Mouse (Mus musculus): ENCODE results near the gene Anapc15. TPM values are rescaled to one million over a fixed set of nuclear protein-coding genes. Genes with fewer than 3 reads are reported as not detected.
A peak's percentile ranks its signal among the peaks of the same experiment; 100 is the strongest.
"Not testable (repeated sequence)": the region's sequence is repeated elsewhere in the genome, so short reads cannot be mapped to it uniquely, and the experiment has no call there.

Gene Anapc15
- polyA plus RNA-seq, 1 experiment from 2014 or later, result 75.5 TPM

- 0 out of 2 replicates have a peak overlapping the region, but pooled peaks have one; percentile 96 for H3K27ac ChIP-seq
- H3K27me3 ChIP-seq, result no peaks in the 10 kb centered on the region
- no peak for ATAC-seq (ENCODE audit: insufficient number of reproducible peaks, insufficient read depth, low FRiP score, low TSS enrichment)
- H3K4me1 ChIP-seq, result peaks cover 12% of the 10 kb centered on the region
- peak overlapping the region; percentile 76 for H3K4me3 ChIP-seq
- no peaks in the 10 kb centered on the region for H3K9me3 ChIP-seq
- WGBS, result 77% methylated on average over 8 of the region's 8 CpGs
- H3K4me2 ChIP-seq (replicated peaks), result peak overlapping the region; percentile 66
- H3K9ac ChIP-seq, result peak overlapping the region; percentile 89
- peaks cover 22% of the 10 kb centered on the region for H3K36me3 ChIP-seq
Observed at GRCm38 (mm10) chr7:101906696-101907095, 43.2 kb downstream of the Anapc15 start.

- H3K9ac ChIP-seq, result peak overlapping the region; percentile 9; the same call in 1 of the 2 replicates
Observed at GRCm38 (mm10) chr7:101908367-101908766, 44.9 kb downstream of the Anapc15 start.

GRCm38 (mm10) chr7:101910138-101910537 lies 46.6 kb downstream of the Anapc15 start:
- Histone ChIP-seq H3K4me1 (peaks cover 12% of the 10 kb centered on the region), H3K4me3 (no peak overlapping the region), H3K27me3 (no peaks in the 10 kb centered on the region), H3K36me3 (peaks cover 54% of the 10 kb centered on the region), H3K27ac (no peak overlapping the region), H3K4me2 (replicated peaks) (no peak overlapping the region), H3K9me3 (no peaks in the 10 kb centered on the region), H3K9ac (no peak overlapping the region)
- 79% methylated on average over 4 of the region's 4 CpGs for WGBS
- ATAC-seq (ENCODE audit: insufficient number of reproducible peaks, insufficient read depth, low FRiP score, low TSS enrichment), result no peak

More at GRCm38 (mm10) chr7:101908367-101908766, 44.9 kb downstream of the Anapc15 start:
- WGBS, result 82% methylated on average over 4 of the region's 4 CpGs
- Histone ChIP-seq H3K4me2 (replicated peaks) (no peak overlapping the region), H3K4me3 (no peak overlapping the region), H3K27me3 (no peaks in the 10 kb centered on the region), H3K4me1 (peaks cover 12% of the 10 kb centered on the region), H3K36me3 (peaks cover 38% of the 10 kb centered on the region), H3K9me3 (no peaks in the 10 kb centered on the region), H3K27ac (no peak overlapping the region)
- ATAC-seq (ENCODE audit: insufficient number of reproducible peaks, insufficient read depth, low FRiP score, low TSS enrichment), result no peak

DNA sequence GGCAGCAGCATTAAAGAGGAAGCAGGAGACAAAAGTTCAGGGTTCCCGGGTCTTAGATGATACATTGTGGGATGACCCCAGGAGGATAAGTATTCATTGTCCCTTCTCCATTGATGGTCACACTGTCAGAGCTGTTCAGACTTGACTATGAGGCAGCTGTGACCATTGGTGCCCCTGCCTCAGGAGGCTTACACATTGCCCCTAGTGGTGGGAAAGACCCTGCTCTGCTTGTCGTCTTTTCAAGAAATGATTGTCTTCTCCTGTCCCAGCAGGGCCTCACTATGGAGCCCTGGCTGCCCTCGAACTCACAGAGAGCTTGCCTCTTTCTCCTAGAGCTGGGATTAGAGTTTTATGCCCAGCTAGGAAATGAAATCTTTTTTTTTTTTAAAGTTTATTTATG lies 48.5 kb downstream of the Anapc15 start:
- no peak overlapping the region for H3K4me2 ChIP-seq (replicated peaks)
- H3K4me1 ChIP-seq, result peaks cover 6% of the 10 kb centered on the region
- H3K36me3 ChIP-seq, result peaks cover 59% of the 10 kb centered on the region
- ATAC-seq (ENCODE audit: insufficient number of reproducible peaks, insufficient read depth, low FRiP score, low TSS enrichment), result no peak
- no peak overlapping the region for H3K27ac ChIP-seq
- WGBS, result 69% methylated on average over 3 of the region's 3 CpGs
- no peaks in the 10 kb centered on the region for H3K27me3 ChIP-seq
- H3K9me3 ChIP-seq, result no peaks in the 10 kb centered on the region
- no peak overlapping the region for H3K9ac ChIP-seq
- H3K4me3 ChIP-seq, result no peak overlapping the region

- Histone ChIP-seq H3K4me3 (no peak overlapping the region), H3K27me3 (no peaks in the 10 kb centered on the region), H3K9ac (no peak overlapping the region), H3K4me2 (replicated peaks) (no peak overlapping the region), H3K27ac (no peak overlapping the region), H3K36me3 (peaks cover 24% of the 10 kb centered on the region), H3K9me3 (no peaks in the 10 kb centered on the region), H3K4me1 (no peaks in the 10 kb centered on the region)
- 9% methylated on average over 1 of the region's 1 CpGs for WGBS
- ATAC-seq (ENCODE audit: insufficient number of reproducible peaks, insufficient read depth, low FRiP score, low TSS enrichment), result 0 out of 2 replicates have a peak, but pooled peaks have one; percentile 39
Observed at GRCm38 (mm10) chr7:101918071-101918470, 54.6 kb downstream of the Anapc15 start.

GRCm38 (mm10) chr7:101925892-101926291 lies 62.4 kb downstream of the Anapc15 start:
- not testable (repeated sequence) for ATAC-seq (ENCODE audit: insufficient number of reproducible peaks, insufficient read depth, low FRiP score, low TSS enrichment); H3K4me3 ChIP-seq

GRCm38 (mm10) chr7:101928093-101928492 lies 64.6 kb downstream of the Anapc15 start:
- no peak for ATAC-seq (ENCODE audit: insufficient number of reproducible peaks, insufficient read depth, low FRiP score, low TSS enrichment)
- Histone ChIP-seq H3K36me3 (peaks cover 3% of the 10 kb centered on the region; the same call in 1 of the 2 replicates), H3K9ac (no peak overlapping the region), H3K9me3 (no peaks in the 10 kb centered on the region), H3K4me3 (no peak overlapping the region), H3K4me2 (replicated peaks) (no peak overlapping the region), H3K27me3 (no peaks in the 10 kb centered on the region), H3K4me1 (no peaks in the 10 kb centered on the region), H3K27ac (no peak overlapping the region)
- 76% methylated on average over 3 of the region's 3 CpGs for WGBS

More at GRCm38 (mm10) chr7:101925892-101926291, 62.4 kb downstream of the Anapc15 start:
- not testable (repeated sequence) for H3K9ac ChIP-seq; H3K27ac ChIP-seq; H3K4me1 ChIP-seq; H3K4me2 ChIP-seq (replicated peaks); H3K9me3 ChIP-seq; H3K36me3 ChIP-seq; H3K27me3 ChIP-seq

GRCm38 (mm10) chr7:101932551-101932950 lies 69.0 kb downstream of the Anapc15 start:
- H3K4me3 ChIP-seq, result peak overlapping the region; percentile 77
- H3K27me3 ChIP-seq, result no peaks in the 10 kb centered on the region
- no peaks in the 10 kb centered on the region for H3K9me3 ChIP-seq
- ATAC-seq (ENCODE audit: insufficient number of reproducible peaks, insufficient read depth, low FRiP score, low TSS enrichment), result no peak
- WGBS, result 95% methylated on average over 1 of the region's 1 CpGs
- H3K9ac ChIP-seq, result no peak overlapping the region
- no peak overlapping the region for H3K27ac ChIP-seq
- H3K36me3 ChIP-seq, result peaks cover 3% of the 10 kb centered on the region; the same call in 1 of the 2 replicates
- peak overlapping the region; percentile 66; the same call in 1 of the 2 replicates for H3K4me2 ChIP-seq (replicated peaks)
- peaks cover 6% of the 10 kb centered on the region for H3K4me1 ChIP-seq

DNA sequence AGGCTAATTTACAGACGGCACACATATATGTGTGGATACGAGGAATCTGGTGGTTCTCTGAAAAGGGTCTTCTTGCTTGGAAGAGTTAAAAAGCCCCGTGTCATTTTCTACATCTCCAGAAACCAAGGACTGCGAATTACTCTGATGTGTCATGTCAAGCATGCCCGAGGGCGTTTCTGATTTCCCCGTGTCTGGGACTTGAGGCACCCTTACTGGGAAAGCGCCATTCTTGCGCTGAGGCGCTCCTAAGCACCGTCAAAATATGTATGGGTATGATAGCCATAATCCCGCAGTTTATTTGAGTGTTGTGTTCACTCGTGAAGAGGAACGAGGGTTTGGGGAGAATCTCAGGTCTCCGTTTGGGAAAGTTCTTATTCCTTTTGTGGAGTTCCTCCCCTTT lies 69.8 kb downstream of the Anapc15 start:
- 0 out of 2 replicates have a peak, but pooled peaks have one; percentile 8 for ATAC-seq (ENCODE audit: insufficient number of reproducible peaks, insufficient read depth, low FRiP score, low TSS enrichment)
- WGBS, result 7% methylated on average over 15 of the region's 15 CpGs

DNA sequence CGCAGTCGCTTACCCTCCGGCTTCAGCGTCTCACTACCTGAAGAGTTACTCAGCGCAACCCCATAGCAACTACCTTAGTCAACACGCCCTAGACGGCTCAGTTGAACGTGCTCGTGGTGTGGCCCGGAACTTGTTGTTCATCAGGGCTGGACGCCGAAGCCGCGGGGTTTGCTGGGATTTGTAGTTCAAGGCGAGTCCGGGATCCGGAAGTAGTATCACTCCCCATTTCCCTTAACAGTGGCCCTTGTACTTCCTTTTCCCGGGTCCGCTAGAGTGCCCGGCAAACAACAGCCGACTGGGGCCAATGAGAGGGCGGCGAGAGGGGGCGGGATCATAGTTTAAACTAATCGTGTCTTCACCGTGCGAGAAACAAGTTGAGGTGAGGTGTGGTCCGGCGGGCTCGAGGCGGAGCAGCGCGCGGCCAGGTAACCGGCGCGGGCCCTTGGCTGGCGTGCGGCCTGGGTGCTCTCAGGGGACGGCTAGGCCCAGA lies 70.3 kb downstream of the Anapc15 start, which contains the start of the genes Lrrc51 and Numa1:
Lrrc51 (minus strand) TSS at position 145 of the 490 bp plus-strand sequence.
Numa1 (plus strand) TSS at position 361 of the 490 bp plus-strand sequence.
- Histone ChIP-seq H3K4me1 (peaks cover 6% of the 10 kb centered on the region), H3K27me3 (no peaks in the 10 kb centered on the region), H3K9me3 (no peaks in the 10 kb centered on the region), H3K36me3 (0 out of 2 replicates have a peak, but pooled peaks cover 8% of the 10 kb centered on the region), H3K27ac (peak within 1 kb of the TSS; percentile 81), H3K4me2 (replicated peaks) (peak within 1 kb of the TSS; percentile 66), H3K9ac (peak within 1 kb of the TSS; percentile 68), H3K4me3 (peak within 1 kb of the TSS; percentile 77)
- ATAC-seq (ENCODE audit: insufficient number of reproducible peaks, insufficient read depth, low FRiP score, low TSS enrichment), result peak; percentile 97
- 1% methylated on average over 40 of the region's 40 CpGs for WGBS

More for the DNA sequence above, 69.8 kb downstream of the Anapc15 start:
- peak overlapping the region; percentile 77 for H3K4me3 ChIP-seq
- peak overlapping the region; percentile 68 for H3K9ac ChIP-seq
- 0 out of 2 replicates have a peak, but pooled peaks cover 4% of the 10 kb centered on the region for H3K36me3 ChIP-seq
- H3K9me3 ChIP-seq, result no peaks in the 10 kb centered on the region
- peak overlapping the region; percentile 66 for H3K4me2 ChIP-seq (replicated peaks)
- peak overlapping the region; percentile 81 for H3K27ac ChIP-seq
- H3K27me3 ChIP-seq, result no peaks in the 10 kb centered on the region
- H3K4me1 ChIP-seq, result peaks cover 6% of the 10 kb centered on the region

- ATAC-seq (ENCODE audit: insufficient number of reproducible peaks, insufficient read depth, low FRiP score, low TSS enrichment), result no peak
- Histone ChIP-seq H3K27me3 (no peaks in the 10 kb centered on the region), H3K36me3 (peaks cover 12% of the 10 kb centered on the region; the same call in 1 of the 2 replicates), H3K4me2 (replicated peaks) (no peak overlapping the region), H3K9me3 (no peaks in the 10 kb centered on the region), H3K27ac (no peak overlapping the region), H3K4me3 (no peak overlapping the region), H3K4me1 (peaks cover 6% of the 10 kb centered on the region), H3K9ac (no peak overlapping the region)
- 96% methylated on average over 4 of the region's 4 CpGs for WGBS
Observed at GRCm38 (mm10) chr7:101935957-101936356, 72.4 kb downstream of the Anapc15 start.

- H3K9ac ChIP-seq, result no peak overlapping the region
- no peak overlapping the region for H3K4me3 ChIP-seq
- H3K27me3 ChIP-seq, result no peaks in the 10 kb centered on the region
- H3K9me3 ChIP-seq, result no peaks in the 10 kb centered on the region
- H3K27ac ChIP-seq, result no peak overlapping the region
- no peak overlapping the region for H3K4me2 ChIP-seq (replicated peaks)
- H3K4me1 ChIP-seq, result peaks cover 6% of the 10 kb centered on the region
- ATAC-seq (ENCODE audit: insufficient number of reproducible peaks, insufficient read depth, low FRiP score, low TSS enrichment), result no peak
- WGBS, result 95% methylated on average over 4 of the region's 4 CpGs
- H3K36me3 ChIP-seq, result peaks cover 12% of the 10 kb centered on the region; the same call in 1 of the 2 replicates
Observed at GRCm38 (mm10) chr7:101936996-101937395, 73.5 kb downstream of the Anapc15 start.
